Mouse (Mus musculus) intestine, embryonic 15.5 days (tissue): Measurements from ENCODE around the gene Lpar2. TPM values are rescaled to one million over a fixed set of nuclear protein-coding genes. Genes with fewer than 3 reads are reported as not detected.

Source experiments
- ATAC-seq: fragments of 200-750 bp; cut with Nextera tagmentation; 2 replicates; pipeline ENCODE4 v1.8.0; 2017; ENCODE audit warnings: moderate TSS enrichment, moderate library complexity
- H3K27ac ChIP-seq: fragments of 300-500 bp; sonication (generic); 2 replicates; pipeline ENCODE4 v1.5.1; 2015; ENCODE audit warnings: mild to moderate bottlenecking, inconsistent platforms
- H3K27me3 ChIP-seq: fragments of 300-500 bp; sonication (generic); replicated peaks from 2 replicates; pipeline ENCODE4 v1.6.1; 2015; ENCODE audit warnings: inconsistent platforms
- H3K36me3 ChIP-seq: fragments of 300-500 bp; sonication (generic); 2 replicates; pipeline ENCODE4 v1.6.1; 2015; ENCODE audit warnings: inconsistent platforms
- H3K4me1 ChIP-seq: fragments of 300-500 bp; sonication (generic); replicated peaks from 2 replicates; pipeline ENCODE4 v1.6.1; 2015; ENCODE audit warnings: inconsistent platforms
- H3K4me2 ChIP-seq: fragments of 300-500 bp; sonication (generic); replicated peaks from 2 replicates; pipeline ENCODE4 v1.6.1; 2015; ENCODE audit warnings: mild to moderate bottlenecking, inconsistent platforms
- H3K4me3 ChIP-seq: fragments of 300-500 bp; sonication (generic); replicated peaks from 2 replicates; pipeline ENCODE4 v1.5.1; 2015; ENCODE audit warnings: inconsistent platforms
- H3K9ac ChIP-seq: fragments of 300-500 bp; sonication (generic); 2 replicates; pipeline ENCODE4 v1.6.1; 2015; ENCODE audit warnings: inconsistent platforms
- H3K9me3 ChIP-seq: fragments of 300-500 bp; sonication (generic); 2 replicates; pipeline ENCODE4 v1.6.1; 2016; ENCODE audit warnings: inconsistent platforms
- WGBS: fragments of 180-500 bp; shearing (Covaris S2); methylation state at CpG from one replicate; pipeline ENCODE4 v1.1.7; 2015; 5-methylcytosine and 5-hydroxymethylcytosine counted together
- polyA plus RNA-seq: library from polyadenylated mRNA; unstranded; fragments of >200 nt; fragmentation: Nextera tagmentation; extraction: Ambion mirVana; gene quantifications from 2 replicates; pipeline ENCODE4 v1.2.1, GENCODE M21; 2015

Gene Lpar2
- polyA plus RNA-seq, 1 experiment from 2014 or later = 0.41 TPM

DNA sequence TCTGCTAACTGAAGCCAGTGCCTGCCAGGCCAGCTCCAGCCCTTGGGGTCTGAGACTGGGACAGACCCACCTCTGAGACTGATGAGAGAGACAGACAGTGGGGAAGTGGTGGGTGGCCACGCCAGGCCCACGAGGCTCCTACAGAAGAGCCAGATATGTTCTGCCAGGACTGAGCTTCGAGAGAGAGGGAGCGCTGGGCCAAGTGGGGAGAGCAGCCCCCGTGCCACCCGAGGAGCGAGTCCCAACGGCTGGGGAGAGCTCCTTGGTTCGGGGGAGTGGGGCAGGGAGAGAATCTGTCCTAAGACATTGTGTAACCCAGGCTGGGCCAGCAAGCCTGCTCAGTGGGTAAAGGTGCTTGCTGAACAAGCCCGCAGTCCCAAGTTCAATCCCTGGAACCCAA, 54.7 kb downstream of the Lpar2 start:
- H3K4me3 ChIP-seq = no peak overlapping the region
- WGBS = 78% methylated on average over 10 of the region's 10 CpGs
- no peak overlapping the region for H3K4me2 ChIP-seq
- H3K4me1 ChIP-seq = peaks cover 12% of the 10 kb centered on the region
- no peaks in the 10 kb centered on the region for H3K9me3 ChIP-seq
- H3K27ac ChIP-seq = no peak overlapping the region
- no peaks in the 10 kb centered on the region for H3K36me3 ChIP-seq
- peaks cover 38% of the 10 kb centered on the region for H3K27me3 ChIP-seq
- no peak overlapping the region for H3K9ac ChIP-seq
- ATAC-seq = no peak

DNA sequence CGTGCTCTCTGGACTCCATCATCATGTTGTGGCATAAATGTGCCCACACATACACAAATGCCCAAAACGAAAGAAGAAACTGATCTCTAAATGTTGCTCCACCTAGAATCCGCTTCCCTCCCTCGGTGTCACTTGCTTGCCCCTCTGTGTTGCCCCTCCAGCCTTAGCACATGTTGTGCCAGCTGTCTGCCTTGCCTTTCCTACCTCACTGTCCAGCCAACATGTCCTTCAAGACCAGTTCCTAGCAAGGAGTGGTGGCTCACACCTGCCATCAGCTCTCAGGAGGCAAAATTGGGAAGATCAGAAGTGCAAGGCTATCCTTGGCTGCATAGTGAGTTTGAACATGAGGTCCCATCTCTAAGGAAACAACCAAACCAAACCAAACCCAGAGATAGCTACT, 55.2 kb downstream of the Lpar2 start:
- Histone ChIP-seq H3K36me3 (no peaks in the 10 kb centered on the region), H3K4me2 (no peak overlapping the region), H3K4me3 (no peak overlapping the region), H3K9me3 (no peaks in the 10 kb centered on the region), H3K9ac (no peak overlapping the region), H3K4me1 (peaks cover 17% of the 10 kb centered on the region), H3K27ac (no peak overlapping the region), H3K27me3 (peaks cover 42% of the 10 kb centered on the region)
- ATAC-seq = no peak
- 80% methylated on average over 4 of the region's 4 CpGs for WGBS

DNA sequence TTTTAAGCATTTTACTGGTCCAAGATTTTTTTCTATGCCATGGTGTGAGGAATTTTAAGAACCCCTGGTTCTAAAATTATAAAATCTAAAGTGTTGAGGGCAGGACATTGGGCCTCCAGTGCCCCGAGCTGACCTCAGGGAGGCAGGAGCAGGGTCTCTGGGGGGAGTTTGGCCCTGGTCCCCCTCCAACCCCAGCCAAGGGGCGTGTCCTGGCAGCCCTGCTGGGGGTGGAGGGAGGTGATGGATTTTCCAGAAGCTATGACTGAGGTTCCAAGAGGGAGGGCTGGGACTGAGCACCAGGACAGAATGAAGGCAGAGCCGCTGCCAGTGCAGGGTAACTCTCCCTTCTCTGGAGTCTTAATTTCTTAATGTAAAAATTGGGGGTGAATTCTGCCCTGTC, 55.8 kb downstream of the Lpar2 start:
- Histone ChIP-seq H3K4me1 (peaks cover 19% of the 10 kb centered on the region), H3K4me3 (no peak overlapping the region), H3K9me3 (no peaks in the 10 kb centered on the region), H3K4me2 (no peak overlapping the region), H3K27me3 (peaks cover 48% of the 10 kb centered on the region), H3K9ac (no peak overlapping the region), H3K36me3 (no peaks in the 10 kb centered on the region), H3K27ac (no peak overlapping the region)
- ATAC-seq = no peak
- WGBS = 56% methylated on average over 3 of the region's 3 CpGs

DNA sequence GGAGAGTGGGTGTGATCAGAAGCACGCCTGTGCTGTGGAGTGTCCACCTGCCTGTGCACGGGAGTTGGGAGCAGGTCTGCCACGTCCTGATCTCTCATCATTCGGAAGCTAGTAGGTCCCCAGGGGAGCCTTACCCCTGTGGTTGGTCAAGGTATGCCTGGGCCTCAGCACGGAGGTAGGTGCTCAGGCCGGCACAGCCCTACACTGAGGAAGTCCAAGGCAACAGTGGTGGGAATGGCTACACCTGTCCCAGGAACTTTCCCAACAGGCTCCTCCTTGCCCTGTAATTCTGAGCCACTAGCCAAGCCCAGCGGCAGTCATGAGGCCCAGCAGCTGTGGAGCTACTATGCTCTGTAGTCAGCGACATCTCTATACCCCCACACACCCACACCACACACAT, 57.4 kb downstream of the Lpar2 start:
- Histone ChIP-seq H3K4me3 (no peak overlapping the region), H3K4me2 (no peak overlapping the region), H3K9ac (no peak overlapping the region), H3K9me3 (no peaks in the 10 kb centered on the region), H3K27ac (no peak overlapping the region), H3K4me1 (peaks cover 19% of the 10 kb centered on the region), H3K36me3 (no peaks in the 10 kb centered on the region), H3K27me3 (peaks cover 65% of the 10 kb centered on the region)
- 58% methylated on average over 8 of the region's 8 CpGs for WGBS
- peak; percentile 44 for ATAC-seq

Other genes with a start within 250 kb of the Lpar2 start
- gene Zfp868, start 196.9 kb upstream of the Lpar2 start, polyA plus RNA-seq = 16.0 and 17.6 TPM in 2 replicates
- gene Zfp964, start 167.9 kb upstream of the Lpar2 start, polyA plus RNA-seq = 1.1 and 1.2 TPM in 2 replicates
- gene Zfp869, start 111.7 kb upstream of the Lpar2 start, polyA plus RNA-seq = 23.2 and 24.3 TPM in 2 replicates
- gene Zfp963, start 72.5 kb upstream of the Lpar2 start, polyA plus RNA-seq = 5.7 and 6.1 TPM in 2 replicates
- gene Gm20422, start 47.5 kb upstream of the Lpar2 start, polyA plus RNA-seq = 0.49 TPM in 1 of 2 replicates, not detected in the other
- gene Atp13a1, start 31.3 kb upstream of the Lpar2 start, polyA plus RNA-seq = 48.9 and 51.1 TPM in 2 replicates
- 19.1 and 20.6 TPM in 2 replicates for gene Zfp866, start 31.3 kb upstream of the Lpar2 start, polyA plus RNA-seq
- gene Gmip, start 13.8 kb upstream of the Lpar2 start, polyA plus RNA-seq = 10.4 and 10.7 TPM in 2 replicates
- 3.5 and 3.9 TPM in 2 replicates for gene Pbx4, start 10.1 kb downstream of the Lpar2 start, polyA plus RNA-seq
- gene Cilp2, start 65.3 kb downstream of the Lpar2 start, polyA plus RNA-seq = 0.48 and 0.65 TPM in 2 replicates
- gene Tssk6, start 79.8 kb downstream of the Lpar2 start, polyA plus RNA-seq = 2.8 and 3.4 TPM in 2 replicates
- gene Ndufa13, start 80.1 kb downstream of the Lpar2 start, polyA plus RNA-seq = 212 and 213 TPM in 2 replicates
- gene Yjefn3, start 80.3 kb downstream of the Lpar2 start, polyA plus RNA-seq = 3.9 and 4.2 TPM in 2 replicates
- 51.2 and 54.7 TPM in 2 replicates for gene Gatad2a, start 174.0 kb downstream of the Lpar2 start, polyA plus RNA-seq
- 43.1 and 46.4 TPM in 2 replicates for gene Mau2, start 220.3 kb downstream of the Lpar2 start, polyA plus RNA-seq
- gene Sugp1, start 220.4 kb downstream of the Lpar2 start, polyA plus RNA-seq = 36.3 and 37.5 TPM in 2 replicates